Mouse (Mus musculus) left cerebral cortex, postnatal 25 days (tissue): ENCODE results near the gene Ptpn1. TPM values are rescaled to one million over a fixed set of nuclear protein-coding genes. Genes with fewer than 3 reads are reported as not detected.

Source experiments
- DNase-seq, 2 experiments: peaks; one replicate each; pipeline ENCODE4 v3.0.0; 2022; ENCODE audit warnings: low spot score in 2 of 2, mixed read lengths in 1 of 2
- intact Hi-C: fragments of 180-260 bp; cut with DNase I; formaldehyde crosslinking; loops from one replicate; pipeline ENCODE4 v1.15.1; 2025
- total RNA-seq, 2 experiments: library from RNA; stranded (reverse); gene quantifications; 2 replicates each; pipeline ENCODE4 v1.2.3; 2021

Ptpn1 gene
- total RNA-seq, 2 experiments from 2014 or later, result 56.4 to 59.5 TPM

DNA sequence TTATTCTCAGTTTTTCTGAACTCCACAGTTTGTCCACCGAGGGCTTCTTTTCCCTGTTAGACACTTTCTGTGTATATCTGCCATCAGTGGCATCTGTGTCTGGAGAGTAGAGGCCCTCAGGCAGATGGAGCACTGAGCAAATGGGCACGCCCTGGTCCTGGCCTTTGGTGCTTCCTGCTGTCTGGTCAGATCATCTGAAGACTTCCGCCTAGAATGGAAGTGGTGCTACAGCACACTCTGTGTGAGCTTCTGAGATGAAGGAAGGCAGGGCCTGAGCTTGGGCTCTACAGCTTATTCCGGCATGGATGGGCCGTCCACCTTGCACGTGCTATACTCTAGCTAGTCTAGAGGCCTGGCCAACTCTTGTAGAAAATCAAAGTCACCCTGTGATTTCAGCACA, 30.5 kb downstream of the Ptpn1 start:
- intact Hi-C loops, result no loop called here
- DNase-seq, result no peak

DNA sequence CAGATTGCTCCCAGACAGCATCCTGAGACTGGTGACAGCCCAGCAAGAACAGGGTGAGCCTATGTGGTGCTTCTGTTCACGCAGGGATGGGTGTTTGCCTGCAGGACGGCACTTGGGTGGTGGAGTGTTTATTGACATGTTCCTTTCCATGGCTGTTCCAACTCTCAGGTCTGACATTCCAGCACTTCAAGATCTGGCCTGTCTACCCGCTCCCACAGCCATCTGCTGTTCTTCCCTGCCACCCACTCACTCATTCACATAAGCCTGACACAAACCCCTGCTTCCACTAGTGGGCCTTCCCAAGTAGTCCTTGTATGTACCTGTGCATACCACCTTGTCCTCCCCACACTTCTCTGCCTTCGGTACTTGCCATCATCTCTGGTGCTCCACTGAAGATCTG, 31.3 kb downstream of the Ptpn1 start:
- peak; percentile 34 to 83 for DNase-seq
- intact Hi-C loops, result no loop called here

DNA sequence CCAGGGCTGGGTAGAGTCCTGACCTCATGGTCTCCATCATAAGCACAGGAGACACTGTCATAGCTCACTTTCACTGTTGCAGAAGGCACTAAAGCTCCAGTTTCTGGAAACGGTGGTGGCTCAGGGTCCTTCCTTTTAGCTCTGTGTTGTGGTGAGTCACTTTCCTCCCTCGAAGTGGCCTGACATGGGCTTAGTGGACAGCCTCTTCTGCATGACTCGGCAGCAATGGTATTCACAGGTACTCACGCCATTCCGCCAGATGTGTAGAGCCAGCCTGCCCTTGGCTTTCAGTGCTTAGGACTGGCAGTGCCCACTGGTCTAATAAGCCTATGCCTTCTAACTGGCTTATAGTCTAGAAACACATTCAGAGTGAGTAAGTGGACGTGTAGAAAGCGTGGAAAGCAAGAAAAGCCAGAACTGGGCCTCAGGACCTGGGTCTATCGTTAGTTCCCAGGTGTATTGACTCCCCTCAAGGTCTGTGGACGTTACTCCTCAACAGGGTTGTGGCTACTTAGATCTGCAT, 32.0 kb downstream of the Ptpn1 start:
- intact Hi-C loops, result no loop called here

DNA sequence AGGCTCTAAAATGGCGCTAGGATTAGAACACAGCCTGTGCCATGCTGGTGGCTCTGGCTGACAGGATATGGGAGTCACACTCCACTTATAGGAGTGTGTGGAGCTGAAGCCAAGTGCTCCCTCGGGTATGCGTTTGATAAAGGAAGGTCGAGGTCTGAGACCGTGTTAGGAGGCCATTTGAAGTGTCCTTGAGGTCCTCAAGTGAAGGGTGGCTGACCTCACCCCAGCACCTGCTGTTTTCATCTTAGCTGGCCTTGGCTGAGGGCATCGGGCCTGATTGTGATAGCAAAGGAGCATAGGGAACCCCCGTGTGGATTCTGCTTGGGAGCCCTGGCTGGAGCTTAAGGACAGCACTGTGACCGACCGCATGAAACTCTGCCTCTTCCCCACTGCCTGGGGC, 32.5 kb downstream of the Ptpn1 start:
- intact Hi-C loops, result no loop called here

More for the DNA sequence above, 32.0 kb downstream of the Ptpn1 start:
- no peak for DNase-seq

DNA sequence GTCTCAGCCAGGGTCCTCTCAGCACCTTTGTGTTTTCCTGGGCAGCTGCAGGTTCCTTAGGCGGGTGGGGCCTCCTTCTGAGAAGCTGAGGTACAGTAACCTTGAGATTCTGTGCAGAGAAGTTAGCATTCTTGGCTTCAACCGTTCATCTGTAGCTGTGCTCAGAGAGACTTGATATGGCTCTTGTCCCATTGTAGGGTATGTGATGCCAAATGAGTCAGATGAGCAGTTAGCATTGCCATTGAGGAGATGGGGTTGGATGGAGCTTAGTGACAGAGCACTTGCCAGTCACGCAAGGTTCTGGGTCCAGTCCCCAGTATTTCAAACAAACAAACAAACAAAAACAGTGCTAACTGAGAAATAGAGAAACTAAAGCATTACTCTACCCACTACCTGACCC, 34.1 kb downstream of the Ptpn1 start:
- intact Hi-C loops, result no loop called here

More for the DNA sequence above, 32.5 kb downstream of the Ptpn1 start:
- DNase-seq, result no peak

DNA sequence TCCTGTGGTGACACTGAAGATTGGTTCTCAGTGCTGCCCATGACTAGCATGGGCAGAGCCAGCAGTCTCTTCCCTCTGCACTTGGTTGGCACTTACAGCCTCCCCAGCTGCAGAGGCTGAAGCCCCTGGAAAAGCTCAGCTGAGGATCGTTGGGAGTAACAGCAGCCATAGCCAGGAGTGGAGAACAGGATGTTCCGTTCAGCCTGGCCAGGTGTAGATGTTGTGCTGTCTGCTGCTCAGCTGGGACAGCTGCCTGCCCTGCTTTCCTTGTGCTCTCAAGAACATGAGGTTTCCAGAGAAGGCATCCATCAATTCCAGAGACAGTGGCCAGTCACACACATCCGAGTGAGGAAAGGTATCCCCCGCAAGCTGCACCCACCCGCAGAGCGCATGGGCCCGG, 36.6 kb downstream of the Ptpn1 start:
- intact Hi-C loops, result no loop called here
- no peak for DNase-seq

More for the DNA sequence above, 34.1 kb downstream of the Ptpn1 start:
- peak in 1 of 2 experiments; percentile 38 for DNase-seq

DNA sequence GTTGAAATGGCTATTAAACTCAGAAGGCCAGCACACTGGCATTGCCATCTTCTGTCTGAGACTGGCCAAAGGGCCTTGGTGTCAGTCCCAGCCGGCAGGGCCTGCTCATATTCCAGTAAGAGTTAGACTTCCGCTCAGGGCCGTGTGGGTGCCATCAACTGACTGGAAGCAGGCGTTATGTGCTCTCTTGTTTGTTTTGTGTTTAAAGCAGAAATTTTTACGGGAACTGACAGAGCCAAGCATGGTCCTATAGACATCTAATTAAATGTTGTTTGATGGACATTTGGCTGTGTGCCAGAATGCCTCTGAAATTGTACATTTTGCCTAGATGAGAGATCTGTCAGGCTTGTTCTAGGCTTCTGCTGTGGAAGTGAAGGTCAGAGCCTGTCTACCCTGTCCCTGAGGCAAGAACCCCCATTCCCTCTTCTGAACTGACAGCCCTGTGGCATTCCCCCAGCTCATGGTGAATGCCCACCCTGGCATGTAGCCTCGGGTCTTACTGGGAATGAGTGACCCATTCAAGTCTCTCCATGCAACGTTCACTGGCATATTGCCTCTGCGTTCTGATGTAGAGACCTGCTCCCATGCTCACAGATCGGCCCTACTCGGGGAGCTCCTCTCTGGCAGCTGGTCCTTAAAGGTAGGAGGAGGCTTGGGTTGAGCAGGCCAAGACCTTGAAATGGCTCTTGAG, 38.1 kb downstream of the Ptpn1 start:
- DNase-seq, result no peak
- intact Hi-C loops, result no loop called here

DNA sequence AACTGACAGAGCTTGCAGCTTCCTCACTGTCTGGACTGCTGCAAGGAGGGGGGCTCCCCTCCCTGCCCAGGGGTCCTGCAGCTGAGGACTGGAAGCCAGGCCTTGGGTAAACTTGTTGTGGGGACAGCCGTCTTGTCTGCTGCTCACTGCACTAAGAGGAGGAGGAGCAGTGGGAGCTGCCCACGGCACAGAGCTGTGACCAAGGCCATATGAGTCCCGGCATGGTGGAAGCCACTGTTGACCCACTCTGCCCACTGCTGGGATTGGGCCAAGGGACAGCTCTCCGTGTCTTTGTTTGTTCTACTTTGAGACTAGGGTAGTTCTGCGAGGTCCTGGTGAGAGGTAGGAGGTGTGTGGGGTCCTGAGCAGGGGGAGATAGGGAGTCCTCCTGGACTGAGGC, 40.3 kb downstream of the Ptpn1 start:
- intact Hi-C loops, result no loop called here
- DNase-seq, result no peak

DNA sequence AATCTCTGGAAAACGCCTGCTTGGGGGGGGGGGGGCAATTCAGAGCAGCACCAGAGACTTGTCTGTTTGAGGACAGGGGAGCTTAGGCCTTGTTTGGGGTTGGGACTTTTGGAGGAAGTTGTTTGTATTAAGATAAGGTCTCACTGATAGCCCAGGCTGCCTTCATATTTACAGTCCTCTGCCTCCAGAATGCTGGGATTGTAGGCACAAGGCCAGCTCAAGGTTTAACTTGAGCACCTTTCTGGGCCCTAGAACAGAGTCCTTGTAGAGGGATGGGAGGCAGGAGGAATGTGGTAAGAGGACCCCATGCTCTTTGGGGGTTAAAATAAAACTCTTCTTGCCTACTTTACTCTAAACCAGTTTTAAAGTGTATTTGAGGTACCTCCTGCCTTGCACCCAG, 41.0 kb downstream of the Ptpn1 start:
- intact Hi-C loops, result no loop called here
- no peak for DNase-seq

DNA sequence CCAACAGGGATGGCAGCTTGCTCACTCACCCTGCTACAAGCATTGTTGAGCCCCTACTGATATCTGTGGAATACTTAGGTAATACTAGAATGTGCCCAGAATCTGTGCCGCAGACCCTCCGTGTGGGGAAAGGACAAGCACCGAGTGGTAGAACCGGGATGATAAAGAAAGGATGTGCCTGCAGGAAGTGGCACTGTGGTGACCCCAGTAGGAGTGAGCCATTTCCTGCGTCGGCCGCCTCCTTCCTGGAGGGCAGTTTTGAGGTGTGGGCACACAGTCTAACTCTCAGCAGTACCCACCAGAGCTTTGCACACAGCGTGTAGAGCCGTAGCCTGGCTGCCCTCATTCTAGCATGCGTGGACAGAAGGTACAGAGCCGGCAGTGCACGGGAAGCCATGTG, 43.9 kb downstream of the Ptpn1 start:
- intact Hi-C loops, result no loop called here
- DNase-seq, result no peak

DNA sequence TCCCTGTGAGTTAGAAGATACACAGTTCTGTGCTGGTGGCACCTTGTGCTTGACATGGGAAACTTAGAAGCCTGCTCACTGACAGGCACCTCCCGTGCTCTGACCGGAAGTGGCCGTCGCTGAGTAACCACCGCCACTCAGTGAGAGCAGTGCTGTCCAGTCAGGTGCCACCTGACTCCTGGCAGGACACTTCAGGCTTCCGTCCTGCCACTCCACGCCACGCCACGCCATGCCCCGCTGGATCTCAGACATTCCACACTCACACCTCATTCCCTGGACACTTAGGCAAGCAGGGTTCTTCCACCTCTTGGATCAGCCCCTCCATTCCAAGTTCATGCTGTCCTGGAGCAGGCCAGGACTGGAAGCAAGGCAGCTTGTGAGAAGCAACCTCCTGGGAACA, 46.4 kb downstream of the Ptpn1 start:
- intact Hi-C loops, result no loop called here
- DNase-seq, result no peak

DNA sequence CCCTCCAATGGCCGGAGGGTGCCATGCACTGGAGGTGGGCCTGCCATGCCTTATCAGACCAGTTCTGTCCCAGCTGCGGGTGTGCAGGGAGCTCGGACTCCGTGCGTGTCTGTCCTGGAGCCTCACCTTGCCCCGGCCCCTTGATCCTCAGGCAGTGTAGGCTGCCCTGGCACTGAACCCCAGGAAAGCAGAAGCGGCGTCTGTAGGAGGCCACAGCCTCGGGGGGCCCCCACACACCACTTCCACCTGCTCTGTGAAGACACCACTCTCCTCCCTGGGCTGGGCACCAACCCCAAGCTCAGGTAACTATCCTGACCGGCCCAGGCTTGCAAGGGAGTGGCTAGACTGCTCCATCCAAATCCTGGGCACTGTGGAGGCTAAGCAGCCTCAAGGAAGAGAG, 48.5 kb downstream of the Ptpn1 start:
- no peak for DNase-seq
- intact Hi-C loops, result no loop called here

DNA sequence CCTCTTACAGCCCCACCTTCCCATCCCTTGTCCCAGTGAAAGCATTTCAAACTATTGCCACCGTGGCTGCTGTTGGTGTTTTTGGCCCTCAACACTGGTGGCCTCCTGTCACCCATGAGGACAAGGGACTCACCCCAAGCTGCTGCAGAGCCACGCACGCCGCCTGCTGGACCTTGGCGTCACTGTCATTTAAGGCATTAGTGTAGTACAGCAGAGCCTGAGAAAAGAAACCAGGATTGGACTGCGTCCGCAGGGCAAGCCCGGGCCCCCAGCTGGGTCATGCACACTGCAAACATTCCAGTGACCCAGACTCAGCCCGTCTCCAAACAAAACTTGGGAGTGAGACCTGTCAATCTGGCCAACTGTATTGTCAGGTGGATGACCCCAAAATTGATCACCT, 50.8 kb downstream of the Ptpn1 start:
- DNase-seq, result no peak
- intact Hi-C loops, result no loop called here

DNA sequence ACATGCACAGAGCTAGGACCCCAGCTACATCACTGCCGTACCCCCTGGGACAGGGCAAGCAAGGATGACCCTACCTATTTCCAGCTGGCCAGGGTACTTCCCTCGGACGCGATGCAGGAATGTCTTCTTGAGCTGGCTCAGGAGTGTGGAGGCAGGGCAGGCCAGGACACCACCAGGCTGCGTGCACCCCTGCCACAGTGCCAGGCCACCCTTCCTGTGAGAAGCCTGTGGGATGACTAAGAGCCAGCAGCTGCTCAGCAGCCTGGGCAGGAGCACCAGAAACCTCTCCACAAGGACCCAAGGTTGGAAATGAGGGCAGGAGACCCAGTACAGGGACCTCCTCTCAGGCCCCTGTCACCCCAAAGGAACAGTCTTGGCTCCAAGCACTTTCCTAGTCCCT, 52.5 kb downstream of the Ptpn1 start:
- intact Hi-C loops, result no loop called here
- DNase-seq, result no peak

DNA sequence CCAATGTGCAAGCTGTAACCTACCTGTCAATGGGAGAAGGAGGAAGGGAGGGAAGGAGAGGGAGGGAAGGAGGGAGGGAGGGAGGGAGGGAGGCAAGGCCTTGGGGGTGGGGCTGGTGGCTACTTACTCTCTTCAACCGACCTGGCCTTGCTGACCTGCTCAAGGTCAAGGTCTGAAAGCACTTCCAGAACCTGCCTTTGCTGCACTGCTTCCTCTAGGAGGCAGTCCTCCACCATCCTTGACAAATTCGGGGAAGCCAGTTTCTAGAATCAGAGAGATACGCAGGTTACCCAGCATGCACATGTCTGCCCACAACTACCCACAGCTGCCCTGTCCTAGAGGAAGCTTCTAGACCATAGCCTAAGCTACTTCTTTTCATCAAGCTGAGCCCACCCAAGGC, 53.1 kb downstream of the Ptpn1 start:
- intact Hi-C loops, result no loop called here
- DNase-seq, result no peak

DNA sequence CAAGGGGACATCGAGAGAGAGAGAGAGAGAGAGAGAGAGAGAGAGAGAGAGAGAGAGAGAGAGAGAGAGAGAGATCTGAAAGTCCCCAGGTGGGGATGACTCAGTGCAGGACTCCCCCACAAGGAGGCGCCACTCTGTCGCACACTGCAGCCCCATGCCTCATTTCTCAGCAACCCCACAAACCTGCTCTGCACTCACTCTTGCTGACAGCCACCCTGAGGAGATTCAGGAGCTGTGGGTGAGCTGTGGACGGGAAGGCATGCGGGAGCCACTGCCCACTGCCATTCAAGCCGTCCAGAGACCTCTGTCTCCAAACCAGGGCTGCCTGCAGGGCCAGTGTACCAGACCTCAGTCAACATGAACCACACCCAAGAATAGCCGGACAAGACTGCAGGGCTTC, 54.9 kb downstream of the Ptpn1 start:
- intact Hi-C loops, result no loop called here
- DNase-seq, result no peak

DNA sequence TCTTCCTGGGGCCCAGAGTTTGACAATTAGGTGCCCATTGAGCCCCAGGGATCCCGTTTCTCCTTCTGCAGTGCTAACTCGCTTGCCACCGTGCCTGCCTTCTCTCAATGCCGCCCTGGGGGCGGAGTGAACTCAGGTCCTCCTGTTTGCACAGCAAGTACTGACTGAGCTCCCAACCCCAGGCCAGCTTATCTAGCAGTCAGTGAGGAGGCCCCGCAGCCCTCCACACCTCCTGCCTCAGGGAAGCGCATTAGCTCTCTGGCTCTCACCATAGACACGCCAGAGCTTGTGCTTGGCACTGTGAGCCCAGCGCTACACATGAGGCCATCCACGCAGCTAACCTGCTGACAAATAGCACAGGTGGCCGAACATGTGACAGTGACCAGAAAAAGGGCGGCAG, 55.8 kb downstream of the Ptpn1 start:
- DNase-seq, result no peak
- intact Hi-C loops, result no loop called here

DNA sequence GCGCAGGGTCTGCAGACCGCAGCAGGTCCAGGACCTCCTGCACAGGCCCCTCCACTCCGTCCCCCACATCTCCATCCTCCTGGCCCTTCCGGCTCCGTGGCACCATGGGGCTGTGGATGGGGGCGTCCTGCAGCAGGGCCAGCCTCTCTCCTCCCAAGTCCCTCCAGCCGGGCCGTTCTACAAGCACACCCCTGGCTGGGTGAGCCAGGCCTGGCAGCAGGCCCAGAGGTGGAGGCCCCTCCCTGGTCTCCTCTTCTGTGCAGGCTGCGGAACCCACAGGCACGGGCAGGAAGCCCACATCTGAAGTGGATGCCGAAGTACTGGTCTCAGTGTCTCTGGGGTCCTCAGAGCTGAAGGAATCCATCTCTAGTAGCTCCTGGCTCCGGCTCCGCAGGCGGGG, 57.5 kb downstream of the Ptpn1 start:
- intact Hi-C loops, result no loop called here
- no peak for DNase-seq

DNA sequence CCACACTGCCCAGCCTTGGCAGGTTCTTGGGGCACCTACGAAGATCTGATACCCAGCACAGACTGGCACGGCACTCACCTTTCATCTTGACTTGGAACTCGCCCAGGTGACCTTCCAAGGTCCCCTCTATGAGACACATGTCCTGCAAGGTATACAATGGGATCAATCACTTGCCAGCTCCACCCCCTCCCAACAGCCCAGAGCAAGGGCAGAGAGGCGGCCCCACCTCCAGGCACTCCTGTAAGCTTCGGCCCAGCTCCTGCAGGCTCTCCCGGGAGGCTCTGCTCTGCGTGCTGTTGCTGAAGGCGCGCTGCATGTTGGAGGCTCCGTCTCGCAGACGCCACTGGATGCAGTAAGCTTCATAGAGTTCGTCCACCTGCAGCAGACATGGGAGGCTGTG, 61.4 kb downstream of the Ptpn1 start:
- intact Hi-C loops, result no loop called here
- DNase-seq, result no peak

DNA sequence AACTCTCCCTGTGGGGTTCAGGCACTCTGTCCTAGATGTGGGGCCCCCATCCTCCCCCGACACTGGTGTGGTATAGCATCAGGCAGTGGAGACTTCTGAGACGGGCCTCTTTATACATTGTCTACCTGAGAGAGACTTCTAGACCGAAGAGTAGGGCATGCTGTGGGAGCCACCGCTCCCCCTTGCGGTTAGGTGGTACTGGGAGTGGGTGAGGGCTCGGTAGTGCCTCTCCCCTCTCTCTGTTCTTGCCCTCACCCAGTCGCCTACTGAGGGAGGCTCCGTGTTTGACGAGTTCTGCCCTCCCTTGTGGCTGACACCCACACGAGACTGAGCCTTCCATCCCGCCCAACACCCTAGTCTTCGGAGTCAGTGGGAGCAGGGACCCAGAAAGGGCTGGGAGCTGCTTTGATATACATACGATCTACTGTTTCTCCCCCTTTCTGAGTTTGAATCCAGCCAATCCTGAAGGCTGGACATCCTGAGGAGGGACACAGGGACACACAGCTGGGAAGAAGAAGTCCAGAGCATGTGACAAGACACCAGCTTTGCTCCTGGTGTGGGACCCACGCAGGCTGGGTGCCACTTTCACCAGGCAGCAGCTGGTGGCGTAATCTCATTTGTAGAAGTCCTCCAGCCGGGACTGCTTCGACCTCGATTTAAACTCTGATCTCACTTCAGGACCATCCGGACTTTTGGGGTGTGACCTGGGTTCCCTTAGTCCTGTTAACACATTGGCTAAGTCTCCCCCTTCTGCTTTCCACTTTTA, 64.2 kb downstream of the Ptpn1 start:
- DNase-seq, result no peak
- intact Hi-C loops, result no loop called here

DNA sequence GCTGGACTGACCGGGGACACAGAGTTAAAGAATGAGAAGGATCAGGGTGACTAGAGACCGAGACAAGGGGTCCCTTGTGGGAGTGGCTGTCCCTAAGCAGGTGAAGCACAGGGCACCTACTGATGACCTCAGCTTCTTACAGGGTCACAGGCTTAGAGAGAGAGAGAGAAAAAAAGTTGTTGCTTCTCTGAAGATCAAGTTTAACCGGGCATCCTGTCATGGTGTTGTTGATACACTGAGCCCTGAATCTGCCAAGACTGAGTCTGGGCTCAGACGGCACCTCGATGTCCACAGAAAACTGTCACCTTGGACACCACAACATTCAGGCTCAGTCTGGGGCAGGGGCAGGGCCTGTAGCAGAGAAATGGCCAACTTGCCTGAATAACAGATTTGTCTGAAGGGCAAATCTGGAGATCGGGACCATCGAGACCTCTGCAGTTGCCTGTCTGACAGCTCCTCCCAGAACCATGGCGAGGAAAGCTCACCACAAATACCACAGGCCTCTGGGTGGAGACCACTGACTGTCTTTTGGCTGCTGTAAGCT, 64.9 kb downstream of the Ptpn1 start:
- DNase-seq, result no peak
- intact Hi-C loops, result no loop called here
